Mouse (Mus musculus): Measurements from ENCODE around the gene Btbd6.

The Btbd6 gene

DNA sequence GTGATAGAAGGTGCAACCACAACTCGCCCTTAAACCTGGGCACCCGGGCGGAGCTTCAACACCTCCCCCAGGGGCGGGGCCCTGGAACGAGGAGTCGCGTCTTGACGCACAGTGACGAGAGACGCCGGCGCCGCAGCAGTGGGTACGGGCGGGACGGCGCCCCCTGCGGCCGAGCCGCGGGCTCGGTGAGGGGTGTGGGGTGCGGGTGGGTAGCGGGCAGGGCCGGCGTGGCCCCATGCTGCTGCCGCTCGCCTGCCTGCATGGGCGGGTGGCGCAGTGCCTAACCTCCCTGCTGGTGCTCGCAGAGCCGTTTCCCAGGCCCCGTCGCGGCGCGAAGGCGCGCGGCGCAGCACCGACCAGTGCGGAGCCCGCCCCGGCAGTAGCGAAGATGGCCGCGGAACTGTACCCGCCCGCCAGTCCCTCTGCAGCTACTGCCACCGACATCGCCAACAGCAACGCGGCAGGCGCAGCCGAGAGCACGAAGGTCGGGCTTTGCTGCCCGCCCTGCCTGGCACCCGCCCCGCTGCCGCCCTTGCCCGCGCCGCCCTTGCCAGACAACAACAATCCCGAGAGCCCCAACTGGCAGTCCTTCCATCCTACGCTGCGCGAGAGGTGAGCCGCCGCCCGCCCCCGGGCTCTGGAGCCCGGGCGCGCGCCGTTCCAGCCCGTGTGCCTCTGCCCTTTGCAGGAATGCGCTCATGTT, at the start of gene Btbd6:
Gene Btbd6, plus strand, starts transcription at position 112 of the 703 bp plus-strand sequence.
- DNase-seq, result peak; percentile 90

DNA sequence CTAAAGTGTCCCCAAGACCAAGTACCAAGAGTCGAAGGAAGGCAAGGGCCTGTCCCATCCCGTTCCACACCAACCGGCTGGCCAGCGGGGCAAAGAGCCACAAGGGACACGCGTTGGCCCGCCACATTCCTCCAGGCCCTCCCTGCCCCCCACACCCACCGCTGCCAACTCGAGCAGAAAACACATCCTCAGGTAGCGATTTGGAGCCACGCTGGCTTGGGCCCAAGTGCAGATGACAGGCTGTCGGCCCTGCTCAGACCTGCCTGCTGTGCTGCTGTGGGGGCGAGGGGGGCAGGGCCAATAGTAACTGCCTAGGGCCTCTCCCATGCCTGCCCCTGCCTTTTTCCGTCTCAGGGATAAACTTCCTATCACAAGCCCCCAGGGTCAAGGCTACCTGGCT, 49.0 kb upstream of the Btbd6 start:
- no peak for DNase-seq

DNA sequence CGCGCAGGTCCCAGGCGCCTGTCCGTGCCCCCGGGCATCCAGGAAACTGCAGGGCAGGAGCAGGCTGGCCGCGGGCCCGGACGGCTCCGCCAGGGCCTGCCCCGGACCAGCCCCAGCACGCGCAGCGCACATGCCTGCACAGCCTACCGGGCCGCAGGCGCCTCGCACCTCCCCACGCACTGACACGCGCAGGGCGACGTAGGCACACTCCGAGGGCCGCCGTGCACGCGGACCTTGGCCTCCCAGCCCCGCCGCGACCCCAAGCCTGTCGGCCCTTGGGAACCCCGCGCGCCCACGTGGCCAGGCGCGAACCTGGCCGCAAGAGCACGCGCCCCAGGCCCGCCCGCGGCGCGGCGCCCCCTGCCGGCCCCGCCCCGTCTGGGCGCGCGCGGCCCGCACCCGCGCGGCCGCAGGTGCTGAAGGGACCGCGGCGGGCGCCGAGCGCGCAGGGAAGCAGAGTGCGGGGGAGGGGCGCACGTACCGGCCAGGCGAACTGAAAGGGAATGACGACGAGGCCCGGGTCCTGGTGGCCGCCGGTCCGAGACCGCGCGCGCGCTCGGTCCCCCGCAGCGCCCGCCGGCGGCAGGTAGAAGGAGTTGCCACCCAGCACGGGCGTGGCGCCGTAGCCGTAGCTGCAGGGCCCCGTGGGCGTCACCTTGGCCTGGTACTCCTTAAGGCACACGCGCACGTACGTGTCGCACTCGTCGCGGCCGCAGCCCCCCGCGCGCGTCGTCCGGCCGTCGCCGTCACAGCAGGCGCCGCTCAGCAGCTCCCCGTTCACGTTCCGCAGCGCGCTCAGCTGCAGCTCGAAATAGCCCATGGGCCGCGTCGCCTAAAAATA, 47.7 kb upstream of the Btbd6 start:
- peak; percentile 71 for DNase-seq

DNA sequence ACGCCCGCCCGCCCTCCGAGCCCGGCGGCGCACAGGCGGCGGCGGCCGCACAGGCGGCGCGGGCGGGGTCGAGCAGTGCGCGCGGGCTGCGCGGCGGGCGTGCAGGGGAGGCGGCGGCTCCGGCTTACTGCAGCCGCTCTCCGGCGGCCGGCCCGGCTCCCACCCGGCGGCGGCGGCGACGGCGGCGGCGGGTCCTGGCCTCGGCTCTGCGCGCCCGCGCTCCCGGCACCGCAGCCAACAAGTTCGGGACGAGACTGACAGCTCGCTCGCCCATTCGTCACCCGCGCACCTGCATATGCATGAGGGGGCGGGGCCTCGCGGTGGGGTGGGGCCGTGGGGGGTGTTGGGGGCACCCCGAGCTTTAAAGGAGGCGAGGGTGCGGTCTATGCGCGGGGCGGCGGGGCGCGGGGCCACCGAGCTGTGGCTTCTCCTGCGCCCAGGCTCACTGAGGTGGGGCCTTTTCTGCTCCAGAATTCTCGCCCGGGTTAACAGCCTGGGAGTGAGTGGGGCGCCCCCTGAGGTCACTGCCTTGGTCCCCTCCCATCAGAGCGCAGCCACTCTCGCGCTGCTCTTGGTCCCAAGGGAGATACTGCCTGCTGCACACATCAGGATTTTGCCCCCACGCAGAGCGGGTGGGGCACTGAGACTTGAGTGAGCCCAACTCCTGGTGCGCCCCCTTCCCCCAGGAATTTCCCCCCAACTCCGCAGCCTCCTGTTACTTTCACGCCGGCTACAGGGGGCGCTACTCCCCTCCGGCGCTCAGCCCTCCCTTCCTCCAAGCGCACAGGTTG, 46.5 kb upstream of the Btbd6 start, which contains the start of gene Jag2:
Gene Jag2, minus strand, starts transcription at position 215 of the 791 bp plus-strand sequence.
- DNase-seq, result peak; percentile 77

DNA sequence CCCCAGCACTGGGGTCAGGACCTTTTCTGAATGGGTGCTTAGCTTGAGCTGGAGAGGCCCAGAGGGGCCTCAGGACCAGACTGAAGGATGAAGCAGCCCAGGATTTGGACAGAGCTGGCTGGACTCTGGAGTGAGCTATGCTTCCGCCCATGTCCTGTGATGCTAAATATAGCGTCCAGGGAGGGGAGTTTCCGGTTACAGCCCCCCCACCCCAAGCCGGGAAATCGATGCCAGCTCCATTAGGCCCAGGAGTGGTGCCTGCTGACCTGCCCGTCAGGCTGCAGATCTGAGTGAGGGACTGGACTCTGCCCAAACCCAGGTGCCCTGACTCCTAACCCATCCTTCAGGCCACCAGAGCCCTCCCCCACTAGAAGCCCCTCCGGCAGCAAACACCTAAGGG, 43.6 kb upstream of the Btbd6 start:
- DNase-seq, result no peak

DNA sequence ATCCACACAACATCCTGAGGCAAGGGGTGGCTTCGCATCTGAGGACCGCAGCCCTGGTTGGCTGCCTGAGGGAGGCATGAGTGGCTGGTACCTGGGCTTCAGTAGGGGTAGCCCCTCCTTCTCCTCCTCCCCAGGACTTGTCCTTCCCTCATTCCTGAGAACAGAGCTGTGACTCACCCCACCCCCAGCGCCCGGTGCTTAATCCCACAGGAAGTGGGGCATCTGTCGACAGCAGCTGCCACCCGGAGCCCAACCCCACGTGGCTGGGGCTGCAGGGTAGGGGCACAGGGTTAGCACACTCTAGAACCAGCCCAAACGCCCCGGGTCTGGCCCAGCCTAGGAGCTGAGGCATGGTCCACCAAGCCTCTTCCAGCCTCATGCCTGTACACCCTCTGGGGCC, 38.4 kb upstream of the Btbd6 start:
- no peak for DNase-seq

DNA sequence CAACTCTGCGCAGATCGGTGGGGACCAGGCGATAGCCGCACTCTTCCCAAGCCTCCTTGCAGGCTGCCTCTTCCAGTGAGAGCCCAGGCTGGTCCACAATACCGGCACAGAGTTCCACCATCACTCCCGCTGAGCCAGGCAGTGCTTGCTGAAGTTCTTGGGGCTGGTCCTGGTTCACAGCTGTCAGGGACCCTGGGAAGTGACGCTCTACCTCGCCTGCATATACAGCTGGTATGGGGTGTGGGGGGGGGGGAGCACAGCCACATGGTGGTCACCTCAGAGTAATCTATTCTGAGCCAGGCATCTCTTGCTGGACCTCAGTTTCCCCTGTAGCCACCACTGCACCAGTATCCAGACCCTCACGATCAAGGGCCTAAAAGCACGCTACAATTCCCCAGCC, 37.9 kb upstream of the Btbd6 start:
- DNase-seq, result no peak

DNA sequence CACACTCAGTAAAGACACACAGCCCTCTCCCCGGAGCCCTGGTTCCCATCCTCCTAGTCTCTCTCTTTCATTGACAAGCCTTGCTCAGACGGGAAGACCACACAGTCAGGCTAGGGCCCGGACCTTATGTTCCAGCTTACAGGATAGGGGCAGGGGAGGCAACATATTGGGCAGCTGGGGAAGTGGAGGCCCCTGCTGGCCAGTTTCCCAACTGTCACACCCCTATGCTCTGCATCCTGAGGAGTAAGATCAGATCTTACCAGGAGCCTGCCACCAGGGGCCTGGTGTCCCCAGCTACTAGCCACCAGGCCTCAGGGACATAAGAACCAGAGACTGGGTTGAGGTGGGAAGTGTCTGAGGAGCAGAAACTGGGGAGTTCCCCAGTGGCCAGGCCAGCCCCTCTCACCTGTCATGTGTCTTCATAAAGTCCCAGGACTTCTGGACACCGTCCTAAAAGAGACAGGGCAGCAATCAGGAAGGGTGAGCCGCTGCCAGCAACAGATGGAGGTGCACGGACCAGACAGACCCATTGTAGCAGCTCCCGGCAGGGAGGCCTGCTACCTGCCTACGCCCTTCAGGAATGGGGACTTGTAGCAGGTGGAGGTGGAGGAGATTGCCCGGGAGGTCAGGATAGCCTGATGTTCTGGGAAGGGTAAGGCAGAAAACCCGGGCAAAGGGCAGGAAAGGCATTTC, 37.3 kb upstream of the Btbd6 start:
- no peak for DNase-seq

DNA sequence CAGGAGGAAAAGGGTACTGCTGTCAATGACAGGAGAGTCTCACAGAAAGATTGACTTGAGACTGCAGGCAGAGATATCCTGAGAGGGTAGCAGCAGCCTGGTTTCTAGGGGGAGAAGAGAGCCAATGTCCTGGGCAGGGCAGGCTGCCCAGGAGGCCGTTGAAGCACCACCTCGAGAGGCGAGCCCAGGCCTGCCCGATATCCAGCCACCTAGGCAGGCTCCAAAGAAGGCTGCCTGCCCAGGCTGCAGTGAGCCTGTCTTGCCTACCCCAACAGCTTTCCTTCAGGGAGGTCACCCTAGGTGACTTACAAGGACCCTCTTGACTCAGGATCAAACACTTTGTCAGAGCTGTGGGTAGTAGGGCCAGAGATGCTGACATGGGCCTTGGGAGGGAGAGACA, 36.0 kb upstream of the Btbd6 start:
- no peak for DNase-seq

DNA sequence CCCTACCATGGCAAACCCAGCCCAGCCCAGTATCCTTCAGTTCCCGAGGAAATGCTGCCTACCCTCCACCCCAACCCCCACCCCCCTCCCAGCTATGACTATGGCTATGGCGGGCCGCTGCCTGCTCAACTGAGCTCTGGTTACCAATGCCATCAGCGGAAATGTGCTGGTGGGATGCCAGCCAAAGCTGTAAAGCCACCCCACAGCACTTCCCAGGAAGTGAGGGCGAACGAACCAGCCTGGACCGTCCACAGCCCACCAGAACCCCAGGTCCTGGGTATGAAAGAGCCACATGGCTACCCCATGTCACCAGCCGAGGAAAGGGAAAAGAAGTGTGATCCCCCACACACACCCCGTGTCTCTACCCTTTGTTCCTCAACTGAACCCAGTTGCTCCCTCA, 35.6 kb upstream of the Btbd6 start:
- DNase-seq, result no peak

DNA sequence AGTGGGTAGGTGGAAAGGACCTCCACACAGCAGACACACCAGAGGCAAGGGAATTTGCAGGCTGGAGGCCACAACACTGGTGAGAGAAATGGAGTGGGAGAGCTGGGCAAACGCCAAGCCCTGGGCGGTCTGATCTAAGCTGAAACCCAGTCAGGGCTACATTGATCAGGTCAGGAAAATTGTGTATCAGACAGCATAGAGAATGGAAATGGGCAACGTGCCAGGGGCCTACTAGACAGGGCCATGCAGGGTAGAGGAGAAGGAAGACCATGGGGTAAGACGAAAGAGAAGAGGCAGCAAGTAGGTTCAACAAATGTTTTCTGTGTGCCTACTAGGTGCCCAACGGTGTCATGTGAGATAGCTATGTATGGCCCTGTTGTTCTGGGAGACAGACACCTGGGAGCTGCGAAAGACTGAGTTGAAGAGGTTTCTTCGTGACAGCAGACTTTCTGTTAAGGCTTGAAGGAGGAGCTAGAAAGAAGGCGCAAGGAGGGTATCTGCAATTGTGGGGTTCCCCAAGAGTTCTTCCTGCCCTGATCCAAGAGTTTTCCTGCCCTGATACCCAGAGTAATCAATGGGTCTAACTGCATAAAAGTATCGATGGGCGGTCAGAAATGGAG, 35.0 kb upstream of the Btbd6 start:
- peak; percentile 56 for DNase-seq

DNA sequence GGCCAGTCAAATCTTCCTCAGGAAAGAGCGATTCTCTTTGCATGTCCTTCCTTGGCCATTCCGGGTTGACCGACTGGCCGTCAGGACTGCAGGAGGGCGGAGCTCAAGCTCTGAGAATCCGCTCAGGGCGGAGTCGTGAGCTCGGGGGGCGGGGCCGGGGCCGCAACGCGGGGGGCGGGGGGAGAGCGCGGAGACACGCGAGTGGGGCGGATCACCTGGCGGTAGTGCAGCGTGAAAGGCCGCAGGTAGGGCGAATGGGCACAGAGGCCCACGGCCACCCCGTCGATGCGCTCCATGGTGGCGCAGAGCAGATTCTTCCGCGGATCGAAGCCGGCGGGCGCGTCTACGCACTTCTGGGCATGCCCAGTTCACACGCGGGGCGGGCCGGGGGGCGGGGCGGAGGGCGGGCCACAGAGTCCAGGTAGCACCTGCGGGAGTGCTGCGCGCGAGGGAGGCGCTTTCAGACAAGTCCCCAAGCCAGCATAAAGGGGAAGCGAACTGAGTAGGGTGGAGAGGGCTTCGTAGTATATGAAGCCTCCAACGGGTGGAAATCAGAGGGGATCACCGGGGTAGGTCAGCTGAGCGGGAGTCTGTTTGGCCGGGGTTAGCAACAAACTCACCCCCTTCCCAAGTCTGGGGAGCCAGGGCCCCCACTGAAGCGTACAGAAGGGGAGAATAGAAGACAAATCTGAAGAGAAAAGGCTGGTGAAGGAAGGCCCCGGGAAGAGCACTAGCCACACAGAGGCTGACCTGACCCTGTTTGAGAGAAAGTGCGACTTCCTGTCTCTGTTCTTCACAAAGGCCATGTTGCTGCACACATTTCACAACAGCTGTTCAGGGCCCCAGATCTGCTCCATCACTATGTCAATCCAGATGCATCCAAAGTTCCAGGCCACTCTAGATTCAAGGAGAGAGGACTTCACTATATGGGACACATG, 34.2 kb upstream of the Btbd6 start, which contains the start of gene Nudt14:
Gene Nudt14, minus strand, starts transcription at position 349 of the 938 bp plus-strand sequence.
- peak; percentile 60 for DNase-seq

DNA sequence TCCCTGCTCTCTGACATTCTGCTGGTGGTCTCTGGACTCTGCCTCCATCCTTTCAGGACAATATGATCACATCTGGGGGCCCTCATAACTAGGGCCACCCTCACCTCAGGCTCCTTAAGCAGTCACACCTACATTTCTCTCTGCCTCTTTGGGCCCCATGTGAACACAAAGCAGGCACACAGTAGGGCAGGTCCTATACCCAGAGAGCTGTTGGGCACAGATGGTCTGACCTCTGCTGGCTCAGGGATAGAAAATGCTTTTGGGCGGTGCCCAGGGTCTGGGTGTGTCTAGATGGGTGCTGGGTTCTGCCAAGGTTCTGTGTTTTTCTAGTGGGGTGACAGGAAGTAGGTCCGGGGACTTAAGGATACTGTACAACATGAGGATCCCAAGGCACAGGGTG, 32.6 kb upstream of the Btbd6 start:
- no peak for DNase-seq

DNA sequence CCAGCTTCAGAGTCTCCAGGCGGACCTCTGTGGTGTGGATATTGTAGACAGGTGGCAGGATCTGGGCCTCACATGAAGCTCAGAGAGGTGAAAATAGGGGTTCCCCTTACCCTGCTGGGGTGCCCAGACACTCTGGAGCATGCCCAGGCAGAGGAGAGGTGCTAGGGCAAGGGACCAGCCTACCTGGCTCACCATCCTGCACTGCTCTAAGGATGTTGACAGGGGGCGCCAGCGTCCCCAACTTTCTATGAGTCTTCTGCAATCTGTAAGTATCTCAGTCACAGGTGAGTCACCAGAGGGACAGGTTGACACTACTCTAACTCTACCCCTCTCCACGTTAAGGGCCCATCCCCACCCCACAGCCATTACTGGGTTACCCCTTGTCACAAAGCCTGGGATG, 29.0 kb upstream of the Btbd6 start:
- DNase-seq, result no peak

DNA sequence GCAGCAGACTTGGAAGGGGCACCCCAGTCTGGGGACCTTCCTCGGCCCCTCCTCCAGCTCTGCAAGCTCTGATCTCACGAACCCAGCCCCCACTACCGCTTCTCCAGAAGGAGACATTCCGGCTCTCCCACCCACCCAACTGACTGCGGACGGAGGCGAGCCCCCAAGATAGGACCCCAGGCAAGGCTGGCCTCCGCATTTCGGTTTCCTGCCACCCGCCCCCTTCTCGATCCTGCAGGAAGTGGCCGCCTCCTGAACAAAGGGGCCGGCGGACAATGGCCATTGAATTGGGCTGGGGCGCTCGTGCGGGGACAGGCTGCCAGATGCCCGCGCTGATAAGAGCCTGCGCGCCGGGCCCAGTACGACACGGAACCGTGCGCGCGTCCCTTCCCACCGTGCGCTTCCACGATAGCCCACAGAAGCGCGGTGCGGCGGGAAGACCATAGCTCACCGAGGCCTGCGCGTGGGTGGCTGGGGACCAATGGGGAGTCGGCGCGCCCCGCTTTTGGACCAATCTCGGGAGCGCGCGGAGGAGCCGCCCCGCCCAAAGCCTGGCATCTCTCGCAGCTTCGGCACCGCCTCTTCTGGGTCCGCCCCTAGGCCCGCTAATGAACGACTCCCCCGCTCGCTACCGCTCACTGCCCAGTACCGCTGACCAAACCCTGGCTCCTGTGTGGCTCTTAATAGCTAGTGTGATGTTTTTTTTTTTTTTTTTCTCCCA, 26.1 kb upstream of the Btbd6 start:
- peak; percentile 95 for DNase-seq

DNA sequence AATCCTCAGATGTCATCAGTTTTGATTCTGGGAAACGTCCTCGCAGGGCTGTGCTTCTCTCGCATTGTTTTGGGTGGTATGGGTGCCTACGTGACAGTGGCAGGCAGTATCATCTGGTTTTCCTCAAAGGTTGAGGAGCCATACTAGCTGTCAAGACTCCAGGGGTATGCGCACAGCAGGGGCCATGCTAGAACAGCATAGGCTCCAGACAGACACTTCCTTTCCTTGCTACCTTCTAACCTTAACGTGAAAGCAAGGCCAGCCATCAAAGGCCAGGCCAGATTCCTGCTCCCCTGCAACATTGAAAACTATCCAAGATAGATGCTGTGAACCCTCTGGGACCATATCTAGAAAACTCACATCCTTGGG, 25.5 kb upstream of the Btbd6 start:
- no peak for DNase-seq

DNA sequence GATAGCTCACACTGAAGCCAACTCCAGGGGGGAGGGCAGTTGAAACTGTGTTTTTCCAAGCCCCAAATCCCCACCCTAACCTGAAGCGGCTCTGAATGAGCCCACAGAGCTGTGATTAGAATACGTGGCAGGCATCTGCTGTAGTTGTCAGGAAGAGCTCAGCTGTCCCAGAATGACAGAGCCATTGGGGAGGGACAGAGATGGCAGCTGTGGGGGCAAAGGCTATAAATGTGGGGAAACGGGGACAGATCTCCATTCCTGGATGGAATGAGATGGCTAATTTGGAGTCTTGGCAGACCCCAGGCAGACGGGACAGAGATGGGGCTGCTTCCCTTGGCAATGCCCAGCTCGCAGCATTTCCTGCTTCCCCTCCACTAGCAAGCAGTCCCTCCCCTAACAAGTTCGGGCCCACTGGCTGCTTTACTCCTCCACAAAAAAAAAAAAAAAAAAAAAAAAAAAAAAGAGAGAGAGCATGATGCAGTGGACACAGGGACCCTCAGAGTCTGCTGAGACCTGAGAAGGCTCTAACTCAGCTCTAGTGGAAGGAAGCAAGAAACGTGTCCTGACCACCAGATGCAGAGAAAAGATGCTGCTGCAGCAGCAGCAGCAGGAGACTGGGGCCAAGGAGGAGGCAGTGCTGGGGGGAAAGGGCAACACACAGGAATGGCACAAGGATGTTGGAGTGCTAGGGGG, 25.0 kb upstream of the Btbd6 start:
- no peak for DNase-seq

DNA sequence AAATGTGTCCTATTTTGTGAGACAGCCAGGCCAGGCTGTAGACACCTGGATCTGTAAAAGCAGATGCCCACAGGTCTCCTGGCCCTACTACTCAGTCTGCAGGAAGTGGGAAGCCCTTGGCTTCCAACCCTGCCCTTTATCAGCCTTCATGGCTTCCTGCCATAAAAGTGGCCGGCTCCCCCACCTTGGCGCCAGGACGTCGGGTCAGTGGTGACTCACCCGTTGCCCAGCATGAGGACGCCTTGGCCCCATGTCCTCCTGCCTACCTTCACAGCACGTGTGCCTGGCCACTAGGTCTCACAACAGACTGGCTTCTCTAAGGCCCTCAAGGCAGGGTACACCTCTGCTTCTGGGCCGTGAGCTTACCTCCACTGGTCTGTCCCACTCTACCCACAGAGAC, 23.8 kb upstream of the Btbd6 start:
- DNase-seq, result no peak

DNA sequence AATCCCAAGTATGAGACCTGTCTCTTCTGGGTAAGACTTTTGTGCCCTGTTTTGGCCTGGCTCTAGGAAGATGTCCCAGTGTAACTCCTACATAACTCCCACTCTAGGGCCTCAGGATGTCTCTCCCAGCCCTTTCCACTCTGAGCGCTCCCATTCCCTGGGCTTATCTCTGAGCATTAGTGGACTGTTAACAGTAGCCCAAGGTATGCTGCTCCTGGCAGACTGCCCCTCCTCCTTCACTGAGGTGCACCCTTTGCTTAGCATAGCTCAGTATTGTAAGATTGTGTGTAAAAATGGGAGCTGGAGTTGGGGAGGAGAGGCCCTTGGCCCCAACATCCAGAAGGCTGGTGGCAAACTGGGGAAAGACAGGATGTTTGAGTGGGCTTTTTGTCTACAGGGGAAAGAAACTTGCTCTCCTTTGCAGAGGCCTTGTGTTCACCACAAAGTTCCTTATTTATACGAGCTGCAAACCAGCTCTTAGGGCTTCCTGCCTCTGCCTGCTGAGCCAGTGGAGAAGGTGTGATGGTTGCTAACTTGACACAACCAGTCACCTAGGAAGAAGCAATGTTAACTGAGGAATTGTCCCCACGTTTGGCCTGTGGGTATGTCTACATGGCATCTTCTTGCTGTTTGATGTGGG, 23.2 kb upstream of the Btbd6 start:
- no peak for DNase-seq
